Mouse (Mus musculus) retina, adult 2 months (tissue): ENCODE data around the gene Nmnat2.

Experiments used
- DNase-seq: peaks from one replicate; pipeline ENCODE4 v3.0.0-alpha.2; 2012; ENCODE audit warnings: low read depth, low spot score

Nmnat2 gene

GRCm38 (mm10) chr1:152983416-152983815 is 28.6 kb downstream of the Nmnat2 start:
- no peak for DNase-seq

GRCm38 (mm10) chr1:152986981-152987380 is 32.2 kb downstream of the Nmnat2 start:
- no peak for DNase-seq

- no peak for DNase-seq
Measured at GRCm38 (mm10) chr1:152990067-152990466, 35.3 kb downstream of the Nmnat2 start.

GRCm38 (mm10) chr1:152992271-152993134 is 37.7 kb downstream of the Nmnat2 start:
- no peak for DNase-seq

- no peak for DNase-seq
Measured at GRCm38 (mm10) chr1:152993803-152994202, 39.0 kb downstream of the Nmnat2 start.

- DNase-seq = no peak
Measured at GRCm38 (mm10) chr1:152999983-153000382, 45.2 kb downstream of the Nmnat2 start.

- DNase-seq = no peak
Measured at GRCm38 (mm10) chr1:153000486-153001228, 45.9 kb downstream of the Nmnat2 start.

- DNase-seq = no peak
Measured at GRCm38 (mm10) chr1:153002295-153003050, 47.7 kb downstream of the Nmnat2 start.

GRCm38 (mm10) chr1:153004472-153004871 is 49.7 kb downstream of the Nmnat2 start:
- no peak for DNase-seq

GRCm38 (mm10) chr1:153006054-153006453 is 51.3 kb downstream of the Nmnat2 start:
- no peak for DNase-seq

- DNase-seq = no peak
Measured at GRCm38 (mm10) chr1:153006761-153007160, 52.0 kb downstream of the Nmnat2 start.

- no peak for DNase-seq
Measured at GRCm38 (mm10) chr1:153007292-153007691, 52.5 kb downstream of the Nmnat2 start.

- no peak for DNase-seq
Measured at GRCm38 (mm10) chr1:153007824-153008223, 53.0 kb downstream of the Nmnat2 start.

GRCm38 (mm10) chr1:153009338-153009737 is 54.5 kb downstream of the Nmnat2 start:
- DNase-seq = no peak

GRCm38 (mm10) chr1:153010353-153011351 is 55.9 kb downstream of the Nmnat2 start:
- no peak for DNase-seq

- DNase-seq = no peak
Measured at GRCm38 (mm10) chr1:153011544-153011943, 56.8 kb downstream of the Nmnat2 start.

- DNase-seq = no peak
Measured at GRCm38 (mm10) chr1:153013541-153014288, 58.9 kb downstream of the Nmnat2 start.

- no peak for DNase-seq
Measured at GRCm38 (mm10) chr1:153014431-153015186, 59.8 kb downstream of the Nmnat2 start.

- DNase-seq = no peak
Measured at GRCm38 (mm10) chr1:153016465-153017163, 61.8 kb downstream of the Nmnat2 start.
